Mouse (Mus musculus) limb, embryonic 13.5 days (tissue): ENCODE results near the gene Nmi. TPM values are rescaled to one million over a fixed set of nuclear protein-coding genes. Genes with fewer than 3 reads are reported as not detected.
A peak's percentile ranks its signal among the peaks of the same experiment; 100 is the strongest.

Experiments
- ATAC-seq: fragments of 200-750 bp; cut with Nextera tagmentation; 2 replicates; pipeline ENCODE4 v1.8.0; 2017; ENCODE audit warnings: low read depth, moderate number of reproducible peaks, moderate TSS enrichment; ENCODE audit not compliant: low FRiP score
- H3K27ac ChIP-seq: fragments of 300-500 bp; sonication (generic); 2 replicates; pipeline ENCODE4 v1.5.1; 2015; ENCODE audit warnings: inconsistent platforms, mild to moderate bottlenecking, moderate library complexity
- H3K27me3 ChIP-seq: fragments of 300-500 bp; sonication (generic); 2 replicates; pipeline ENCODE4 v1.6.1; 2015; ENCODE audit warnings: mild to moderate bottlenecking, inconsistent platforms
- H3K36me3 ChIP-seq: fragments of 300-500 bp; sonication (generic); 2 replicates; pipeline ENCODE4 v1.6.1; 2015; ENCODE audit warnings: inconsistent platforms, mild to moderate bottlenecking, moderate library complexity
- H3K4me1 ChIP-seq: fragments of 300-500 bp; sonication (generic); 2 replicates; pipeline ENCODE4 v1.6.1; 2015; ENCODE audit warnings: inconsistent platforms
- H3K4me2 ChIP-seq: fragments of 300-500 bp; sonication (generic); replicated peaks from 2 replicates; pipeline ENCODE4 v1.6.1; 2015; ENCODE audit warnings: inconsistent platforms, mild to moderate bottlenecking, moderate library complexity
- H3K4me3 ChIP-seq: fragments of 300-500 bp; sonication (generic); 2 replicates; pipeline ENCODE4 v1.5.1; 2015; ENCODE audit warnings: moderate library complexity, mild to moderate bottlenecking, inconsistent platforms
- H3K9ac ChIP-seq: fragments of 300-500 bp; sonication (generic); 2 replicates; pipeline ENCODE4 v1.6.1; 2015; ENCODE audit warnings: mild to moderate bottlenecking, inconsistent platforms
- H3K9me3 ChIP-seq: fragments of 300-500 bp; sonication (generic); 2 replicates; pipeline ENCODE4 v1.6.1; 2016; ENCODE audit warnings: inconsistent platforms
- WGBS: fragments of 180-500 bp; shearing (Covaris S2); methylation state at CpG from one replicate; pipeline ENCODE4 v1.1.7; 2015; 5-methylcytosine and 5-hydroxymethylcytosine counted together
- polyA plus RNA-seq: library from polyadenylated mRNA; unstranded; fragments of >200 nt; fragmentation: Nextera tagmentation; extraction: Ambion mirVana; gene quantifications from 2 replicates; pipeline ENCODE4 v1.2.1, GENCODE M21; 2015

The Nmi gene
- polyA plus RNA-seq, 1 experiment from 2014 or later = 12.4 TPM

GRCm38 (mm10) chr2:51937004-51937403 lies 36.3 kb downstream of the Nmi start:
- Histone ChIP-seq H3K27ac (no peak overlapping the region), H3K4me3 (no peak overlapping the region), H3K4me2 (no peak overlapping the region), H3K4me1 (peaks cover 17% of the 10 kb centered on the region), H3K9ac (no peak overlapping the region), H3K27me3 (0 out of 2 replicates have a peak, but pooled peaks cover 2% of the 10 kb centered on the region), H3K9me3 (no peaks in the 10 kb centered on the region), H3K36me3 (no peaks in the 10 kb centered on the region)
- ATAC-seq = no peak
- WGBS = 76% methylated on average over 6 of the region's 6 CpGs

GRCm38 (mm10) chr2:51936585-51936984 lies 36.7 kb downstream of the Nmi start:
- Histone ChIP-seq H3K4me3 (no peak overlapping the region), H3K27ac (no peak overlapping the region), H3K9me3 (no peaks in the 10 kb centered on the region), H3K36me3 (no peaks in the 10 kb centered on the region), H3K4me2 (no peak overlapping the region), H3K9ac (no peak overlapping the region), H3K27me3 (0 out of 2 replicates have a peak, but pooled peaks cover 2% of the 10 kb centered on the region), H3K4me1 (peaks cover 17% of the 10 kb centered on the region)
- 82% methylated on average over 3 of the region's 3 CpGs for WGBS
- ATAC-seq = no peak

- Histone ChIP-seq H3K27ac (no peak overlapping the region), H3K4me1 (peaks cover 17% of the 10 kb centered on the region), H3K4me2 (no peak overlapping the region), H3K9ac (no peak overlapping the region), H3K36me3 (no peaks in the 10 kb centered on the region), H3K27me3 (0 out of 2 replicates have a peak, but pooled peaks cover 2% of the 10 kb centered on the region), H3K9me3 (no peaks in the 10 kb centered on the region), H3K4me3 (no peak overlapping the region)
- 94% methylated on average over 7 of the region's 7 CpGs for WGBS
- ATAC-seq = no peak
These were observed 37.4 kb downstream of the Nmi start for GRCm38 (mm10) chr2:51935921-51936320.

GRCm38 (mm10) chr2:51934574-51935334 lies 38.5 kb downstream of the Nmi start, which contains the start of gene Rbm43:
Gene Rbm43 (minus strand): TSS chr2:51935163.
- peaks cover 9% of the 10 kb centered on the region for H3K36me3 ChIP-seq
- under 1% methylated on average over 48 of the region's 48 CpGs for WGBS
- H3K4me2 ChIP-seq = peak within 1 kb of the TSS; percentile 67
- peak within 1 kb of the TSS; percentile 71 for H3K9ac ChIP-seq
- ATAC-seq = peak; percentile 85
- H3K27me3 ChIP-seq = 0 out of 2 replicates have a peak, but pooled peaks cover 2% of the 10 kb centered on the region
- no peaks in the 10 kb centered on the region for H3K9me3 ChIP-seq
- H3K4me3 ChIP-seq = peak within 1 kb of the TSS; percentile 57
- H3K27ac ChIP-seq = peak within 1 kb of the TSS; percentile 72; the same call in 1 of the 2 replicates
- peaks cover 17% of the 10 kb centered on the region for H3K4me1 ChIP-seq

- ATAC-seq = no peak
- 36% methylated on average over 12 of the region's 12 CpGs for WGBS
- H3K4me3 ChIP-seq = peak overlapping the region; percentile 57
- peaks cover 17% of the 10 kb centered on the region for H3K4me1 ChIP-seq
- peak overlapping the region; percentile 67 for H3K4me2 ChIP-seq
- H3K36me3 ChIP-seq = peaks cover 9% of the 10 kb centered on the region
- peak overlapping the region; percentile 71; the same call in 1 of the 2 replicates for H3K9ac ChIP-seq
- no peaks in the 10 kb centered on the region for H3K9me3 ChIP-seq
- H3K27ac ChIP-seq = no peak overlapping the region
- H3K27me3 ChIP-seq = 0 out of 2 replicates have a peak, but pooled peaks cover 2% of the 10 kb centered on the region
These were observed 39.8 kb downstream of the Nmi start for GRCm38 (mm10) chr2:51933341-51934134.

GRCm38 (mm10) chr2:51931241-51931640 lies 42.1 kb downstream of the Nmi start:
- WGBS = 94% methylated on average over 7 of the region's 7 CpGs
- ATAC-seq = no peak
- H3K9ac ChIP-seq = no peak overlapping the region

GRCm38 (mm10) chr2:51914944-51915680 lies 58.2 kb downstream of the Nmi start:
- Histone ChIP-seq H3K27ac (no peak overlapping the region), H3K27me3 (no peaks in the 10 kb centered on the region), H3K9me3 (no peaks in the 10 kb centered on the region), H3K9ac (no peak overlapping the region), H3K4me1 (peaks cover 26% of the 10 kb centered on the region), H3K4me3 (no peak overlapping the region), H3K4me2 (no peak overlapping the region), H3K36me3 (no peaks in the 10 kb centered on the region)
- 9% methylated on average over 5 of the region's 5 CpGs for whole genome bisulfite sequencing
- ATAC-seq = peak; percentile 81

More at GRCm38 (mm10) chr2:51931241-51931640, 42.1 kb downstream of the Nmi start:
- no peak overlapping the region for H3K4me2 ChIP-seq
- peaks cover 9% of the 10 kb centered on the region for H3K36me3 ChIP-seq
- H3K4me1 ChIP-seq = peaks cover 17% of the 10 kb centered on the region
- no peaks in the 10 kb centered on the region for H3K9me3 ChIP-seq
- H3K27me3 ChIP-seq = 0 out of 2 replicates have a peak, but pooled peaks cover 2% of the 10 kb centered on the region
- H3K4me3 ChIP-seq = no peak overlapping the region
- H3K27ac ChIP-seq = no peak overlapping the region

- peak; percentile 58; the same call in 1 of the 2 replicates for ATAC-seq
- H3K27me3 ChIP-seq = no peaks in the 10 kb centered on the region
- no peak overlapping the region for H3K9ac ChIP-seq
- no peaks in the 10 kb centered on the region for H3K9me3 ChIP-seq
- no peak overlapping the region for H3K4me2 ChIP-seq
- no peak overlapping the region for H3K4me3 ChIP-seq
- no peaks in the 10 kb centered on the region for H3K36me3 ChIP-seq
- 48% methylated on average over 7 of the region's 7 CpGs for WGBS
- peaks cover 26% of the 10 kb centered on the region for H3K4me1 ChIP-seq
- H3K27ac ChIP-seq = no peak overlapping the region
These were observed 58.8 kb downstream of the Nmi start for GRCm38 (mm10) chr2:51914532-51914931.

GRCm38 (mm10) chr2:51912740-51913139 lies 60.6 kb downstream of the Nmi start:
- Histone ChIP-seq H3K4me1 (peaks cover 32% of the 10 kb centered on the region), H3K27ac (peak overlapping the region; percentile 44), H3K9me3 (no peaks in the 10 kb centered on the region), H3K27me3 (no peaks in the 10 kb centered on the region), H3K4me3 (no peak overlapping the region), H3K4me2 (0 out of 2 replicates have a peak overlapping the region, but pooled peaks have one; percentile 1), H3K36me3 (no peaks in the 10 kb centered on the region), H3K9ac (no peak overlapping the region)
- no peak for ATAC-seq
- WGBS = 10% methylated on average over 6 of the region's 6 CpGs

GRCm38 (mm10) chr2:51911864-51912263 lies 61.4 kb downstream of the Nmi start:
- Histone ChIP-seq H3K4me1 (peaks cover 39% of the 10 kb centered on the region), H3K27ac (no peak overlapping the region), H3K9ac (no peak overlapping the region), H3K9me3 (no peaks in the 10 kb centered on the region), H3K4me3 (no peak overlapping the region), H3K27me3 (no peaks in the 10 kb centered on the region), H3K4me2 (no peak overlapping the region), H3K36me3 (no peaks in the 10 kb centered on the region)
- ATAC-seq = no peak
- WGBS = 56% methylated on average over 2 of the region's 2 CpGs

GRCm38 (mm10) chr2:51907538-51908110 lies 65.7 kb downstream of the Nmi start:
- Histone ChIP-seq H3K4me2 (no peak overlapping the region), H3K4me3 (no peak overlapping the region), H3K36me3 (no peaks in the 10 kb centered on the region), H3K9me3 (no peaks in the 10 kb centered on the region; the same call in 1 of the 2 replicates), H3K27me3 (no peaks in the 10 kb centered on the region), H3K4me1 (peaks cover 33% of the 10 kb centered on the region), H3K27ac (peak overlapping the region; percentile 4; the same call in 1 of the 2 replicates), H3K9ac (no peak overlapping the region)
- 39% methylated on average over 4 of the region's 4 CpGs for WGBS
- ATAC-seq = peak; percentile 44
